Mouse (Mus musculus): Measurements from ENCODE around the gene Ppp1r15a.
"Not testable (repeated sequence)": the region's sequence is repeated elsewhere in the genome, so short reads cannot be mapped to it uniquely, and the experiment has no call there.

- not testable (repeated sequence) for TF ChIP-seq CTCF (IDR thresholded peaks at IDR 0.05; ENCODE audit: low read depth, low read length); POLR2A (IDR thresholded peaks at IDR 0.05; ENCODE audit: extremely low read depth, insufficient read depth, low read length)
Observed at GRCm38 (mm10) chr7:45480310-45480709, 45.8 kb downstream of the Ppp1r15a start.

Measured in liver, adult 2 months (tissue).